8 mouse cellular contexts compared by ENCODE assay signal in genomic region chr2:57122986-57123980, GRCm38 (mm10). TPM values are rescaled to one million over a fixed set of nuclear protein-coding genes. Genes with fewer than 3 reads are reported as not detected.
A peak's percentile ranks its signal among the peaks of the same experiment; 100 is the strongest.
DNase-seq lines count a peak whose midpoint lies in the region; ATAC-seq and TF ChIP-seq lines count a peak whose summit lies in the region.

No protein-coding gene starts in this region.

- TF ChIP-seq CTCF in small intestine, adult 2 months (IDR thresholded peaks at IDR 0.05; ENCODE audit: extremely low read depth, insufficient read length, insufficient replicate concordance, low read depth, low read length): no peak

- H3K9ac ChIP-seq in embryonic facial prominence, embryonic 14.5 days (ENCODE audit: low read depth, low read length): peak overlapping the region; percentile 99
- H3K9ac ChIP-seq in heart, embryonic 12.5 days: peak overlapping the region; percentile 97
- peak overlapping the region; percentile 93 for H3K9ac ChIP-seq in kidney, embryonic 15.5 days

- H3K27ac ChIP-seq in embryonic facial prominence, embryonic 14.5 days (replicated peaks; ENCODE audit: low read depth, low read length): peak overlapping the region; percentile 93
- peak overlapping the region; percentile 94 for H3K27ac ChIP-seq in heart, embryonic 12.5 days (ENCODE audit: poor library complexity, severe bottlenecking)
- peak overlapping the region; percentile 90 for H3K27ac ChIP-seq in kidney, embryonic 15.5 days
- H3K27ac ChIP-seq in small intestine, adult 2 months (ENCODE audit: insufficient read depth, low read depth, low read length): peak overlapping the region; percentile 50

- peak overlapping the region; percentile 54 for H3K4me2 ChIP-seq in embryonic facial prominence, embryonic 14.5 days (ENCODE audit: low read depth, low read length)
- peak overlapping the region; percentile 79 for H3K4me2 ChIP-seq in heart, embryonic 12.5 days
- H3K4me2 ChIP-seq in kidney, embryonic 15.5 days: peak overlapping the region; percentile 78

- no peaks in the 10 kb centered on the region for H3K9me3 ChIP-seq in embryonic facial prominence, embryonic 14.5 days (ENCODE audit: control insufficient read depth, low read length)
- H3K9me3 ChIP-seq in heart, embryonic 12.5 days (replicated peaks): no peaks in the 10 kb centered on the region
- no peaks in the 10 kb centered on the region for H3K9me3 ChIP-seq in kidney, embryonic 15.5 days (replicated peaks)

- 0 out of 2 replicates have a peak, but pooled peaks have one; percentile 26 for TF ChIP-seq POLR2A in small intestine, adult 2 months (IDR thresholded peaks at IDR 0.05; ENCODE audit: low read depth, low read length)

- WGBS in embryonic facial prominence, embryonic 14.5 days: under 1% methylated on average over 31 of the region's 67 CpGs
- WGBS in heart, embryonic 12.5 days: under 1% methylated on average over 67 of the region's 67 CpGs
- under 1% methylated on average over 56 of the region's 67 CpGs for WGBS in kidney, embryonic 15.5 days
- WGBS in small intestine, adult 2 months: 1% methylated on average over 67 of the region's 67 CpGs

- H3K36me3 ChIP-seq in embryonic facial prominence, embryonic 14.5 days (ENCODE audit: control insufficient read depth, insufficient read depth, low read length): no peaks in the 10 kb centered on the region
- H3K36me3 ChIP-seq in heart, embryonic 12.5 days: no peaks in the 10 kb centered on the region
- no peaks in the 10 kb centered on the region for H3K36me3 ChIP-seq in kidney, embryonic 15.5 days
- H3K36me3 ChIP-seq in small intestine, adult 2 months (ENCODE audit: control insufficient read depth, insufficient read depth, low read length): no peaks in the 10 kb centered on the region

- H3K4me1 ChIP-seq in embryonic facial prominence, embryonic 14.5 days (ENCODE audit: control insufficient read depth, insufficient read depth, low read length): no peaks in the 10 kb centered on the region
- peaks cover 14% of the 10 kb centered on the region for H3K4me1 ChIP-seq in heart, embryonic 12.5 days (replicated peaks)
- peaks cover 7% of the 10 kb centered on the region for H3K4me1 ChIP-seq in kidney, embryonic 15.5 days
- H3K4me1 ChIP-seq in small intestine, adult 2 months (ENCODE audit: control insufficient read depth, insufficient read depth, insufficient read length, low read length): no peaks in the 10 kb centered on the region

- peak; percentile 60 for ATAC-seq in CD4-positive, CD25-positive, alpha-beta regulatory T cell, adult 4 months
- ATAC-seq in embryonic facial prominence, embryonic 14.5 days (ENCODE audit: low read depth): peak; percentile 88
- ATAC-seq in heart, embryonic 12.5 days (ENCODE audit: insufficient number of reproducible peaks, low FRiP score): peak; percentile 85
- ATAC-seq in kidney, embryonic 15.5 days (replicated peaks; ENCODE audit: low FRiP score): peak; percentile 91

- peak; percentile 44 for DNase-seq in adrenal gland, adult 8-10 months
- no peak for DNase-seq in embryonic facial prominence, embryonic 14.5 days (ENCODE audit: low spot score)
- DNase-seq in lung, postnatal 25 days (ENCODE audit: low spot score): peak; percentile 41
- DNase-seq in right cerebral cortex, postnatal 25 days: no peak

- H3K27me3 ChIP-seq in embryonic facial prominence, embryonic 14.5 days (replicated peaks; ENCODE audit: control insufficient read depth, insufficient read depth, low read length): no peaks in the 10 kb centered on the region
- H3K27me3 ChIP-seq in heart, embryonic 12.5 days (replicated peaks): no peaks in the 10 kb centered on the region
- H3K27me3 ChIP-seq in kidney, embryonic 15.5 days: peaks cover 12% of the 10 kb centered on the region
- no peaks in the 10 kb centered on the region for H3K27me3 ChIP-seq in small intestine, adult 2 months (ENCODE audit: control insufficient read depth, insufficient read depth, low read length)

- H3K4me3 ChIP-seq in embryonic facial prominence, embryonic 14.5 days (ENCODE audit: low read depth, low read length): peak overlapping the region; percentile 62
- peak overlapping the region; percentile 89 for H3K4me3 ChIP-seq in heart, embryonic 12.5 days
- peak overlapping the region; percentile 89 for H3K4me3 ChIP-seq in kidney, embryonic 15.5 days (replicated peaks)
- peak overlapping the region; percentile 88 for H3K4me3 ChIP-seq in small intestine, adult 2 months (ENCODE audit: low read depth, low read length)

RNA-seq across cellular contexts. Expression of gene Nr4a2, which starts 0.5 kb away (rescaled TPM):
- polyA plus RNA-seq in CD4-positive, CD25-positive, alpha-beta regulatory T cell, adult 4 months (2017; shearing (Covaris generic)): 1 to 10 TPM; 2.5 to 3.5 TPM
- 10 to 100 TPM in 1 of 4 experiments, 1 to 10 TPM in 3; 6.8 to 29.7 (median 8.4) TPM for total RNA-seq in adrenal gland, adult 8-10 months (2022)
- polyA plus RNA-seq in embryonic facial prominence, embryonic 14.5 days (2014; fragmentation: Nextera tagmentation; extraction: Ambion mirVana): 6.0 and 6.4 TPM in 2 replicates
- 3.5 and 3.8 TPM in 2 replicates for polyA plus RNA-seq in heart, embryonic 12.5 days (2016; fragmentation: Nextera tagmentation; extraction: Ambion mirVana)
- polyA plus RNA-seq in kidney, embryonic 15.5 days (2015; fragmentation: Nextera tagmentation; extraction: Ambion mirVana): 4.2 and 4.6 TPM in 2 replicates
- 2.0 and 2.3 TPM in 2 replicates for polyA plus RNA-seq in small intestine, adult 2 months (2012; rRNA removed)

Comparison
In these comparisons a context has a peak if more than half of its experiments do, and no peak if none do; other contexts are left out.
1. DNase-seq: peak in adrenal gland, adult 8-10 months (single experiment) and lung, postnatal 25 days (single experiment); none in embryonic facial prominence, embryonic 14.5 days (single experiment) and right cerebral cortex, postnatal 25 days (single experiment).
2. Peak in every context shown above with its lines, with median percentiles within 50 percentile points of each other: ATAC-seq, H3K27ac ChIP-seq, H3K4me2 ChIP-seq, H3K4me3 ChIP-seq and H3K9ac ChIP-seq.